Comparison of ENCODE assay signal across 8 mouse cellular contexts in the genomic region with DNA sequence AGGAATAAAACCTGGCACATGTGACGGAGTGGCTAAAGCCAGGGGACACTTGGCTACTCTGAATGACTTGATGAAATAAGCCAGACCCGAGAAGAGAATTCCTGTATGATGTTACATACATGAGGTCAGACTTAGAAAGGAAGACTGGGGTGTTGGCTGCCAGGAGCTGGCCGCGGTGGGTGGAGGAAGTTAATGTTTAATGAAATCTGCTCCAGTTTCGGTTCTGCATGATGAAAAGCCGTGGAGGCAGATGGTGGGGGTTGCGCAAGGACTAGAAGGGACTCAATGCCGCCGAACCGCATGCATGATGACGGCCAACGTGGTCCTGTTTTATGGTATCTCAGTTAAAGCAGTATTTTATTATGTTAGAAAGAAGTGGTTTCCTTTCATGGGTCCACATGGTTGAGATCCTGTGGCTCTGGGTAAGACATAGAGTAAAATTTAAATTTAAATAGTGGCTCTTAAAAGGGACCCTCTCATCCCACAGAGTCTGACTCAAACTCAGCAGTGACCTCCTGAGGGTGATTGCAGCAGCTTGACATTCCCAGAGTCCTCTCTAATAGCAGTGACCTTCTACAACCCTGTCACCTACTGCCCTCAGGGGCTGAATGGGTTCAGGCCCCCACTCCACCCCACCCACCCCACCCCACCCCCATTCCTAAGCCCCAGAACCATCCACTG.
DNase-seq lines count a peak whose midpoint lies in the region; ATAC-seq and TF ChIP-seq lines count a peak whose summit lies in the region.
"Had no signal": no experiment of that assay in that cellular context is flagged by ENCODE, and none has a peak within 500 bp of the region (broad histone marks: within the 10 kb centered on the region; RNA-seq: fewer than 3 reads in every experiment).

No protein-coding gene starts in this region.

- TF ChIP-seq POLR2A in MEL (IDR thresholded peaks at IDR 0.05; ENCODE audit: control insufficient read depth in 1 of 2, insufficient read depth in 1 of 2, low read depth in 1 of 2, low read length in 2 of 2, poor library complexity in 1 of 2), result peak in 1 of 2 experiments; percentile 32; a peak in 1 of 4 replicates

- WGBS in intestine, embryonic 15.5 days, result 32% methylated on average over 12 of the region's 12 CpGs
- WGBS in lung, embryonic 14.5 days, result 47% methylated on average over 12 of the region's 12 CpGs
- WGBS in stomach, postnatal 0 days, result 24% methylated on average over 12 of the region's 12 CpGs

- H3K79me2 ChIP-seq in MEL (ENCODE audit: control insufficient read depth, insufficient read depth, low read length, poor library complexity), result no peaks in the 10 kb centered on the region

- peak overlapping the region; percentile 21 to 60 for H3K4me3 ChIP-seq in MEL (ENCODE audit: control insufficient read depth in 1 of 2, insufficient read depth in 1 of 2, low read depth in 2 of 2, low read length in 2 of 2)
- no peak overlapping the region for H3K4me3 ChIP-seq in intestine, embryonic 15.5 days (replicated peaks)
- H3K4me3 ChIP-seq in lung, embryonic 14.5 days (ENCODE audit: low read depth, low read length), result no peak overlapping the region
- no peak overlapping the region for H3K4me3 ChIP-seq in stomach, postnatal 0 days (ENCODE audit: low read depth, low read length)
- H3K4me3 ChIP-seq: embryonic facial prominence, embryonic 12.5 days had no signal

- peak; percentile 73 for ATAC-seq in intestine, embryonic 15.5 days
- peak; percentile 42 for ATAC-seq in lung, embryonic 14.5 days (ENCODE audit: insufficient read depth)
- ATAC-seq in stomach, postnatal 0 days (ENCODE audit: low FRiP score, low TSS enrichment), result peak; percentile 83
- ATAC-seq in cerebellum, adult (ENCODE audit: insufficient number of reproducible peaks, low FRiP score, low TSS enrichment), result no peak

- H3K4me1 ChIP-seq in MEL (ENCODE audit: control insufficient read depth in 1 of 2, insufficient read depth in 2 of 2, low read length in 2 of 2), result peaks cover 4 to 11% of the 10 kb centered on the region in 2 experiments; a peak in 3 of 4 replicates
- H3K4me1 ChIP-seq in intestine, embryonic 15.5 days (replicated peaks), result peaks cover 34% of the 10 kb centered on the region
- no peaks in the 10 kb centered on the region for H3K4me1 ChIP-seq in lung, embryonic 14.5 days (ENCODE audit: insufficient read depth)
- H3K4me1 ChIP-seq in stomach, postnatal 0 days (replicated peaks; ENCODE audit: control insufficient read depth, insufficient read depth), result no peaks in the 10 kb centered on the region
- H3K4me1 ChIP-seq: embryonic facial prominence, embryonic 12.5 days had no signal

- no peaks in the 10 kb centered on the region for H3K27me3 ChIP-seq in MEL (ENCODE audit: control insufficient read depth in 1 of 2, insufficient read depth in 2 of 2, low read length in 2 of 2)
- H3K27me3 ChIP-seq in intestine, embryonic 15.5 days (replicated peaks), result no peaks in the 10 kb centered on the region
- H3K27me3 ChIP-seq in lung, embryonic 14.5 days (ENCODE audit: insufficient read depth, low read length), result no peaks in the 10 kb centered on the region
- no peaks in the 10 kb centered on the region for H3K27me3 ChIP-seq in stomach, postnatal 0 days (ENCODE audit: control insufficient read depth, insufficient read depth, low read length)
- H3K27me3 ChIP-seq: embryonic facial prominence, embryonic 12.5 days had no signal

- DNase-seq in MEL (ENCODE audit: low read depth, low spot score), result peak; percentile 76
- DNase-seq in adrenal gland, postnatal 36 days, result peak; percentile 32 to 56
- peak; percentile 76 for DNase-seq in lung, embryonic 14.5 days
- peak; percentile 88 for DNase-seq in stomach, postnatal 0 days (ENCODE audit: low spot score)
- DNase-seq in frontal cortex, postnatal 25 days (ENCODE audit: low spot score in 2 of 2), result no peak

- H3K36me3 ChIP-seq in MEL (ENCODE audit: control insufficient read depth in 1 of 2, insufficient read depth in 2 of 2, low read length in 2 of 2), result peaks cover 0 to 7% of the 10 kb centered on the region in 2 experiments; a peak in 2 of 4 replicates
- H3K36me3 ChIP-seq in intestine, embryonic 15.5 days, result no peaks in the 10 kb centered on the region
- H3K36me3 ChIP-seq in lung, embryonic 14.5 days (ENCODE audit: insufficient read depth), result no peaks in the 10 kb centered on the region
- no peaks in the 10 kb centered on the region for H3K36me3 ChIP-seq in stomach, postnatal 0 days (ENCODE audit: control insufficient read depth, insufficient read depth, low read length)
- H3K36me3 ChIP-seq: embryonic facial prominence, embryonic 12.5 days had no signal

- 0 out of 4 replicates have a peak, but pooled peaks of 1 of the 2 experiments have one; percentile 5 for TF ChIP-seq EP300 in MEL (IDR thresholded peaks at IDR 0.05; ENCODE audit: low read depth in 1 of 2, low read length in 2 of 2)
- TF ChIP-seq EP300 in stomach, postnatal 0 days (optimal IDR thresholded peaks at IDR 0.05), result no peak

- peak overlapping the region; percentile 38 for H3K27ac ChIP-seq in MEL (ENCODE audit: control insufficient read depth, low read depth, low read length)
- peak overlapping the region; percentile 78 for H3K27ac ChIP-seq in intestine, embryonic 15.5 days
- H3K27ac ChIP-seq in lung, embryonic 14.5 days (ENCODE audit: low read depth), result no peak overlapping the region
- H3K27ac ChIP-seq in stomach, postnatal 0 days (replicated peaks), result peak overlapping the region; percentile 65; the same call in 1 of the 2 replicates
- H3K27ac ChIP-seq: embryonic facial prominence, embryonic 12.5 days had no signal

- H3K9ac ChIP-seq in MEL (ENCODE audit: control insufficient read depth, low read depth, low read length, poor library complexity, severe bottlenecking), result peak overlapping the region; percentile 64
- no peak overlapping the region for H3K9ac ChIP-seq in intestine, embryonic 15.5 days
- H3K9ac ChIP-seq in lung, embryonic 14.5 days, result no peak overlapping the region
- H3K9ac ChIP-seq in stomach, postnatal 0 days (ENCODE audit: low read length), result no peak overlapping the region
- H3K9ac ChIP-seq: embryonic facial prominence, embryonic 12.5 days had no signal

- no peak for TF ChIP-seq RAD21 in MEL (IDR thresholded peaks at IDR 0.05; ENCODE audit: low read depth, low read length)

- no peaks in the 10 kb centered on the region for H3K9me3 ChIP-seq in MEL (replicated peaks; ENCODE audit: insufficient read depth, low read length)
- no peaks in the 10 kb centered on the region for H3K9me3 ChIP-seq in intestine, embryonic 15.5 days
- no peaks in the 10 kb centered on the region for H3K9me3 ChIP-seq in lung, embryonic 14.5 days (ENCODE audit: low read depth, low read length)
- H3K9me3 ChIP-seq in stomach, postnatal 0 days (ENCODE audit: control insufficient read depth, low read length), result no peaks in the 10 kb centered on the region
- H3K9me3 ChIP-seq: embryonic facial prominence, embryonic 12.5 days had no signal

- H3K4me2 ChIP-seq in intestine, embryonic 15.5 days (replicated peaks), result peak overlapping the region; percentile 33
- H3K4me2 ChIP-seq in lung, embryonic 14.5 days, result no peak overlapping the region
- H3K4me2 ChIP-seq in stomach, postnatal 0 days (replicated peaks; ENCODE audit: low read depth), result no peak overlapping the region
- H3K4me2 ChIP-seq: embryonic facial prominence, embryonic 12.5 days had no signal

- TF ChIP-seq CTCF in MEL (IDR thresholded peaks at IDR 0.05 in 2 of 3, conservative IDR thresholded peaks at IDR 0.05 in 1 of 3; ENCODE audit: control insufficient read depth in 1 of 3, insufficient read depth in 1 of 3, low read depth in 2 of 3, low read length in 3 of 3, poor library complexity in 1 of 3, severe bottlenecking in 1 of 3), result no peak
- no peak for TF ChIP-seq CTCF in lung, embryonic 14.5 days (IDR thresholded peaks at IDR 0.05; ENCODE audit: low read depth)
- no peak for TF ChIP-seq CTCF in stomach, postnatal 0 days (IDR thresholded peaks at IDR 0.05; ENCODE audit: low read depth)

TF ChIP-seq in MEL, 35 proteins besides CTCF, POLR2A, EP300 and RAD21:
- TF ChIP-seq SMC3 (IDR thresholded peaks at IDR 0.05; ENCODE audit: low read depth, low read length) (0 out of 2 replicates have a peak, but pooled peaks have one; percentile 18), TBP (IDR thresholded peaks at IDR 0.05; ENCODE audit: low read depth, low read length) (0 out of 2 replicates have a peak, but pooled peaks have one; percentile 33), ZKSCAN1 (IDR thresholded peaks at IDR 0.05; ENCODE audit: low read depth, low read length) (no peak), NELFE (IDR thresholded peaks at IDR 0.05; ENCODE audit: low read depth, low read length) (peak; percentile 24; the same call in 1 of the 2 replicates), MXI1 (IDR thresholded peaks at IDR 0.05; ENCODE audit: low read depth, low read length) (peak; percentile 28; the same call in 1 of the 2 replicates), CHD1 (IDR thresholded peaks at IDR 0.05; ENCODE audit: low read depth, low read length) (no peak), ZC3H11A (IDR thresholded peaks at IDR 0.05; ENCODE audit: low read depth, low read length) (no peak), POLR2AphosphoS2 (IDR thresholded peaks at IDR 0.05; ENCODE audit: low read length) (no peak), BHLHE40 (IDR thresholded peaks at IDR 0.05; ENCODE audit: borderline replicate concordance, low read depth, low read length) (no peak), ZMIZ1 (IDR thresholded peaks at IDR 0.05; ENCODE audit: low read depth, low read length) (no peak), MYB (IDR thresholded peaks at IDR 0.05; ENCODE audit: low read depth, low read length) (no peak), MAFK (IDR thresholded peaks at IDR 0.05; ENCODE audit: borderline replicate concordance, low read depth, low read length) (no peak), UBTF (IDR thresholded peaks at IDR 0.05; ENCODE audit: borderline replicate concordance, insufficient read depth, low read depth, low read length) (no peak)
TF ChIP-seq in MEL: peak in this region for 4.

Comparison
In these comparisons a context has a peak if more than half of its experiments do, and no peak if none do; other contexts are left out.
1. DNase-seq: peak in MEL (single experiment), adrenal gland, postnatal 36 days (2 of 2), lung, embryonic 14.5 days (single experiment) and stomach, postnatal 0 days (single experiment); none in frontal cortex, postnatal 25 days (0 of 2).
2. H3K4me3 ChIP-seq: peak in MEL (2 of 2); none in intestine, embryonic 15.5 days (single experiment), lung, embryonic 14.5 days (single experiment) and stomach, postnatal 0 days (single experiment).